Mouse (Mus musculus) lung, postnatal 36 days (tissue): ENCODE results near the gene Fibp.
A peak's percentile ranks its signal among the peaks of the same experiment; 100 is the strongest.

Experiments used
- DNase-seq: peaks from one replicate; pipeline ENCODE4 v3.0.0; 2022; ENCODE audit warnings: mixed read lengths

Fibp gene

DNA sequence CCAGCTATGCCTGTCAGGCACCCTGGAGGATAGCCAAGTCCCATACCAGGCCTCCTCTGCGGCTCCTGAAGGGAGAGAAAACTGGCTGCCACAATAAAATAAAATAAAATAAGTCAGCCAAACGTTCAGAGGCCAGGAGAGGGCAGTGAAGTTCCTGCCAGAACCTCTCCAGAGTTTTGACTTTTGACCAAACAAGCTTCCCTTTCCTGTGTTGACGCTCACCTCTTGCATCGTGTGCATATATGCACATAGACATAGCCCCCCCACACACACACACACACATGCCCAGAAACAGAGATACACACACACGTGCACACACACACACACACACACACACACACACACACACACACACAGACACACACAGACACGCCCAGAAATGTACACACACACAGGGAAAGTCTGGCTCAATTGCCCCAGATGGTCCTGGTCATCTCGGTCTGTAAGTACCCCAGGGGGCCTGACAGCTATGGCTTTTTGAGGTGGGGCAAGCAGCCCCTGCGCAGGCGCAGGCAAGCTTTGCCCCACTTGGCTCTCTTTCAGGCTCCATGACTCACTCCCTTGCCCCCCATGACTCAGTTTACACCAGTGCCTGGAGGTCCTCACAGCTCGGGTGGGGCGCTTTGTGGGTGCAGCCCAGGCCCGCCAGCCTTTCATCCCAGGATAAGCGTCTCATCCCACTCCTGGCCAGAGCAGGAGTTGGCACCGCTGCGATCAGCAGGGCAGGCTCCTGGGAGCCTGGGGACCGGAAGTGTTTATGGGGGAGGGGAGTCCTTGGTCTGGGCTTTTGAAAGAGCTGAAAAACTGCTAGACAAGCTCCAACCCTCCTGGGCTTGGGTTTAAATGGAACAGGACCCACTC lies 27.2 kb upstream of the Fibp start:
- peak; percentile 82 for DNase-seq

DNA sequence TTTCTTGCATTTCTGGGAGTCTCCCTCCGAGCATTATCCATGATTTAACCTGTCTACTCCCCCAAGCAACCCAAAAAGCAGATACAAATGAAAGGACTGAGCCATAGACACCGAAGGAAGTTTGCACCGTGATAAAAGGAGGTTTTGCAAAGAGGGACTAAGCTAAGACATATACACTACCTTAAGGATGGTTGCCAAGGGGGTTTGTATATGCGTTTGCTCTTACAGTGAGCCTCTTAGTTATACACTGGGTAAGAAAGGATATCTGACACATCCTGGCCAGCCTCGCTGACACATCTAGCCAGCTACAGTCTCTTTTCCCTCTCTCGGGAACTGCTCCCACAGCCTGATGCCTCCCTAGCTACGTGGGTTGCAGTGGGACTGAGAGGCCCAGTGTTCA lies 26.5 kb upstream of the Fibp start:
- DNase-seq: no peak

DNA sequence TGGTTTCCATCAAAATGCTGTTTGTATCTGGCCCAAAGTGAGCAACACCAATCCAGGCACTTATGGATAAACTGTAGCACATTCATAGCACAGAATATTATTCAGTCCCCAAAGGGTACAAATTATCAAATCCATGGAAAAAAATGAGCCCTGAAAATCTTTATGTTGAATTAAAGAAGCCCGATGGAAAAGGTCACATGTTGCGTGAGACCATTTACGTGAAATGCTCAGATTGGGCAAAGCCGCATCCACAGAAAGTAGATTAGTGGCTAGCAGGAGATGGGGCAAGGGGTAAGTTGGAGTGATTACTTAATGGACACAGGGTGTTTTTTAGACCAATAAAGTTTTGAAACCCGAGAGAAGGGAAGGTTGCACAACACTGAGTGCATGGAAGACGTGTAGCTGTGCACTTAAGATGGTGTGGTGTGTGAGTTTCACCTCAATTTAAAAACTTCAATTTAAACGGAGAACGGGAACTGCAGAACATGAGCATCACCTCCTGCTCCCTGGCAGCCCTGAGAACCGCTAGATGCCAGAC lies 16.0 kb upstream of the Fibp start:
- DNase-seq: peak; percentile 39

DNA sequence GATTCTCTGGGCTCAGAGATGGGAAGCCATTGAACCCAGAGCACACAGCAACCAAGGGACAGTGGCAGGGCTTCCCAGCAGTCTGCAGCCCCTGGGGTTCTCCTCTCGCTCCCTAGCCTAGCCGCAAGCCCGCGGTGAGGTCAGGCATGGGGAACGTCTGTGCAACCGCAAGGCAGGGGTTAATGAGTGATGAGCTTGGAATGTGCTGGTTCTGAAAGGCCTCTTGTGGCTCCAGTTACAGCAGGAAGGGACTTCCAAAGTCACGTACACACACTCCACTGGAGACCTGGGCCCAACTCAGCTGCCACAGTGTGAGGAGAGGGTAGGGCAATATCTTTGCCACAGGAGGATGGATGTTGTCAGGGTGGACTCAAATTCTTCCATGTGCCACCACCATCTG lies 15.5 kb upstream of the Fibp start:
- DNase-seq: no peak

DNA sequence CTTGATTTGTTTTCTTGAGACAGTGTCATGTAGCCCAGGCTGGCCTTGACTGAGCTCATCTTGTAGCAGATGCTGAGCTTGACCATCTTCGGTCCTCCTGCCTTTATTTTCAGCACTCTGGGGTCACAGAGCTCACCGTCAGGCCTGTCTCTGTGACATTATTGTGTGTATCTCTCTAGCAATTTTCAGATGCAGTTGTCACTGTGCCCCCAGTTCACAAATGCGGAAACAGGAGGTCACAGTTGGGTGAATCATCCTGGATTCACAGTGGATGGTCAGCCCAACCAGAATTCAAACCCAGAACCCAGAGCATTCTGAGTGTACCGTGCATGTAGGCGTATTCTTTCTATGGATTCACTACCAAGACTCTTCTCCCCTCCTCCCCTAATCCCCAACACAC lies 14.7 kb upstream of the Fibp start:
- DNase-seq: no peak

DNA sequence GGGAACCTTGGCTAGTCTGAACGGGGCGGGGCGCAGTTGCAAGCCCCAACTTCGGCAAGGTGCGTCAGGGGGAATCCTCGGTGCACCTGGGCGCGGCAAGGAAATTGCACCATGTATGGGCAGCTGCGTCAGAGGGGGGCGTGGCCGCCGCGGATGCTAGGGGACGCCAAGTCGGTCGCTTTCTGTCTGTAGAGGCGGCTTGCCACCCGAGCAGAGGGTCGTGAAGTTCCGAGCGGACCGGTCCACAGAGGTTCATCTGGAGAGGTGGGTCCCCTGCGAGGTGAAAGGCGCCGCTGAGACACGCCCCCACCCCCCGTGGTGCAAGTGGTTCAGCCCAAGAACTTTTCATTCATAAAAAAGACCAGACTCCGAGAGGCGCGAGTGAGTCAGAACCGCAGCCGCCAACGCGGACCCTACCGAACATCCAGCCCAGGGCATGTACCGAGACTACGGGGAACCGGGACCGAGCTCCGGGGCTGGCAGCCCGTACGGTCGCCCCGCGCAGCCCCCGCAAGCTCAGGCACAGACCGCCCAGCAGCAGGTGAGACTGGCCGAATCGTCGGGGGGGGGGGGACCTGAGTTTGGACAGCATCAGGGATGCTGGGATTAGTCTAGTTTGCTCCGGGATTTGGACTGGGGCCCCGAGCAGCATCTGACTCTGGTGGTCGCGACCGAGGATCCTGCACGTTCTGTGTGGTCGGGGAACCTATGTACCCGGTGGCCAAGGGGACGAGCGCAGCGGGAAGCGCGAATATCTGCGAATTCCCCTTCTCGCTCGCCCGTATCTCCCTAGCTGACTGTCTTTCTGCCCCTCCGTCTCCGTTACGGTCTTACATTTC lies 12.7 kb upstream of the Fibp start, which contains the start of gene Fosl1:
Gene Fosl1, plus strand, starts transcription at position 33 of the 839 bp plus-strand sequence.
- DNase-seq: peak; percentile 82

DNA sequence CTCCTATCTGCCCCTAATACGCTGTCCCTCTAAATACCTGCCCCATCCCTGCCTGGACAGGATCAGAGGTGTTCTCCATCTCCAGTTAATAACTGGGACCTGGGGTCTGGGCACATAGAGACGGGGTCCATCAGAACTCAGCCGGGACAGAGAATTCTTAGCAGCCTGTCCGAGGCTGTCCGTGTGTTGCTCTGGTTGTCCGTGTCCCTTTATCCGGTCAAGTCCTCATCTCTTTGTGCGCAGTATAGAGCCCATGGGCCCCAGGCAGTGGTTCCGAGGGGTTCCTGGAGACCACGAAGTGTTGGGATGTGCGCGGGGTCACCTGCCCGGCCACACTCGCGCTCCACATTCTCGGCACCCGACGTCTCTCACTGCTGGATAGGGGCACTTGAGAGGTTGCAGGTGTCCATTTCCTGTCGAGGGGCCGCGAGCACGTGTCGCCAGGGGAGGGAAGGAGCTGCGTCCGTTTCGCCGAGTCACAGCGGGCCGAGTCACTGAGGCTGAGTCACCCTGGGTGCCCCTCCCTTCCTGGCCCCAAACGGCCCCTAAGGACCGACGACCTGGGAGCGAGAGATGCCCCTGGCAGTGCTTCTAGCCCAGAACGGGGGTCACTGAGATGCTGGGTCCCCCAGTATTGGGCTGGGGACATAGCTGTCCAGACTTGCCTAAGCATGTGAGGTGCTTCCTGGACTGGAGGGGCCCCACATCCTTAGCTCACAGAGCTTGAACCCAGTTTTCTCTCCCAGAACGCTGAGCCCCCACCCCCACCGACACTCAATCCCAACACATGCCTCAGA lies 11.9 kb upstream of the Fibp start:
- DNase-seq: no peak

DNA sequence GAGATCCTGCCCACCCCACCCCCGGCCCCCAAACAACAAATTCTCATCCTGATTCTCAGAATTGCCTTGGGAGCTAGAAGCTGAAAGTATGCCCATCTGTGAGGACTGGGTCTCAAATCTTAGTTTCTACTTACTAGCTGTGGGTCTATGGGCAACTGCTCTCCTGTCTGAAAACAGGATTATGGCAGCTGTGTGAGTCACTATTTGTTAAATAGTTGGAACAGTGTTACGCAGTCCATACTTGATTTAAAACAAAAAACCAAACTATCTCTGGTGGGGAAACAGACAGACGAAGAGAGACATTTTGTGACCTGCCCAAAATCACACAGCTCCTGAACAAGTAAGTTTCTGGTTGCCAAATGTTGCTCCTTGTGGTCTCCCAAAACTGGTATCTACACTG lies 10.7 kb upstream of the Fibp start:
- no peak for DNase-seq

DNA sequence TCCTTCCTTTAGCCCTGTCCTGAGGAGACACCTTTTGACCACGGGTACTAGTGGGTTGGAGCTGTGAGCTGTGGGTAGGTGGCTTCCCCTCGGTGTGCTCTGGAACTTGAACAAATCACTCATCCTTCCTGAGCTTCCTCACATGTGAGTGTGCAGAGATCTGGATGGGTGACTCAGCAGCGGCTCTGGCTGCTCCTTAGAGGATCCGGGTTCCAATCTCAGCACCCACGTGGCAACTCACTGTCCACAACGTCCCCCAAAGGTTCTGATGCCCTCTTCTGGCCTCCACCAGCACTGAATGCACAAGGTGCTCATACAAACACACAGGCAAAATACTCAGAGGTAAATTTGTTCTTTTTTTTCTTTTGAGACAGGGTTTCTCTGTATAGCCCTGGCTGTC lies 8.6 kb upstream of the Fibp start:
- DNase-seq: no peak

DNA sequence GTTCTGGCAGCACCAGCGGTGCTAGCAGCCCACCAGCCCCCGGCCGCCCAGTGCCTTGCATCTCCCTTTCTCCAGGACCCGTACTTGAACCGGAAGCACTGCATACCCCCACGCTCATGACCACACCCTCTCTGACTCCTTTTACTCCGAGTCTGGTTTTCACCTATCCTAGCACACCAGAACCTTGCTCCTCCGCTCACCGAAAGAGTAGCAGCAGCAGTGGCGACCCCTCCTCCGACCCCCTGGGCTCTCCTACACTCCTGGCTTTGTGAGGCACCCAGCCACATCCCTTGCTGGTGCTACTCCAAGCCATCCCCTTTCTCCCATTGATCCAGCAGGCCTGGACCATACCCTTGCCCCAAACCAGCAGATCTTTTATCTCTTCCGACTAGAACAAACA lies 5.4 kb upstream of the Fibp start:
- DNase-seq: no peak

DNA sequence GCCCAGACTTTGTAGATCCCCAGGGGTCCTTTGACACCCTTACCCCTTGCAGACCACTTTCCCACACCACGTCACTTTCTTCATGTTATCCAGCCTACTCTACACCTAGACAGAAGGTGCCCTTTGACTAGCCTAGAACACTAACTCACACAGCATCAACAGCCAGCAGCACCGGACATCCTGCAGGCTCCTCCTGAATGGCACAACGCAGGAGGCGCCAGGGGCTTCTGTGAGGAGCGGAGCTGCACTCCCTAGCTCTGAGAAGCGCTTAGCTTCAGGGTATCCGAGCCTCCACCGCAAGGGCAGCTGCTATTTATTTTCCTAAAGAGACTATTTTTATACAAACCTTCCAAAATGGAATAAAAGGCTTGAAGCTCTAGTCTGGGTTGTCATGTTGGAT lies 4.8 kb upstream of the Fibp start:
- no peak for DNase-seq

DNA sequence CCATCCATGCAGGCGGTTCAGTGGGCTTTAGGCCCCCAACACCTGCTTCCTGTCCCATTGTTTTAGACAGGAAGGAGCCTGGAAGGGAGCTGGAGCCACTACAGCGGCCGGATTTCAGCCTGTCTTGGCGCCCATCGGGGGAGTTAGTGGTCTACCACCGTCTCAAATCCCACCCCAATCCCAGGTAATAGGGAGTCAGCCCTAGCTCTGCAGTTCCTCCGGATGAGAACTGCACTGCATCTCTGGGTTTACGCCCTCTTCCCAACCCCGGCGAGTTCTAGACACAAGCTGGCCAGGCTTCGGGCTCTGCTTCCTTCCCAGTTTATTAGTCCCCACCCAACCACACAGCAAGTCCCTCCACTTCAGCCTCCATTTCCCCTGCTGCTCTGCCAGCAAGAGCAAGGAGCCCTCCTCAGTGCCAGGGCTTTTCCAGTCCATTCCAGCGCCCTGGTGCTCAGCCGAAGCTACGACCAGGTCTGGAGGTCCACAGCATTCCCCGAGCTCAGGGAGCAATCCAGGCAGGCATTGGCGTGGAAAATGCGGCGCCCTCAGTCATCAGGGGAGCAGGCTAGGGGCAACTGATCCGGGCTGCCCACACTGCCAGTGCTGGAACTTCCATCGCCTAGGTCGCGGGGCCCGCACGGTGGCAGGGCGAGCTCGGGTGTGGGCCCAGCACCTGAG lies 4.0 kb upstream of the Fibp start:
- DNase-seq: peak; percentile 65

DNA sequence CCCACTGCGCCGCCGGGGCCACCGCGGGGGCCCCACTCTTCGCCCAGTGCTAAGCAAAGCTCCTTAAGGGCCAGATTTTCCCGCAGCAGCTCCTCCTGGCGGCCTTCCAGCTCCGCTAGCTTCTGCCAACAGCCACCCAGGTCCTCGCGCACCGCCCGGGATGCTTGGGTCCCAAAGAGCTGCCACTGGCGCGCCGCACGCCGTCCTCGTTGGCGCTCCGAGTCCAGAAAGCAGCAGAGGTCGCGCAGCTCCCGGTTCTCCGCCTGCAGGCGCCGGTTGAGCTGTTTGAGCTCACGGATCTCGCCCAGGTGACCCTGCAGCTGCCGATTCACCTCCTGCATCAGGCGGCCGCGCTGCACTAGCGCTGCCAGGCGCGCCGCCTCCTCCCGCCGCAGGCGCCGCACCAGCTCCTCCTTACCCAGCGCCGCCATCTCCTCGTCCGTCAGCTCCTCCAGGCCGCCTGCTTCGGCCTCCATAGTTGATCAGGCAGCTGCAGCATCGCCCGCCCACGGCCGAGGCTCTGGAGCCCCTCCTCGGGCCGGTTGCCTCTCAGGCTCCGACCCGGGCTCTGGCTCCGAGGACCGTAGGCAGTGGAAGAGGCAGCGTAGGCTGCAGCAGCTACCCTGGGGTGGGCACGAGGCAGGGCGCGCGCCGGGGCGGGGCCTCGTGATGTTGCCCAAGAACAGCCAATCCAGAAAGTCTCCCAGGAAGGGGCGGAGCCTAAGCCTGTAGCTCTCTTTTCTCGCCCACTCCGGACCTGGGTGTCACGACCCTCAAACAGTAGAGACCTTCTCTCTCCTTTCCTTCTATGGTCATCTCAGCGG lies 3.3 kb upstream of the Fibp start:
- peak; percentile 98 for DNase-seq

DNA sequence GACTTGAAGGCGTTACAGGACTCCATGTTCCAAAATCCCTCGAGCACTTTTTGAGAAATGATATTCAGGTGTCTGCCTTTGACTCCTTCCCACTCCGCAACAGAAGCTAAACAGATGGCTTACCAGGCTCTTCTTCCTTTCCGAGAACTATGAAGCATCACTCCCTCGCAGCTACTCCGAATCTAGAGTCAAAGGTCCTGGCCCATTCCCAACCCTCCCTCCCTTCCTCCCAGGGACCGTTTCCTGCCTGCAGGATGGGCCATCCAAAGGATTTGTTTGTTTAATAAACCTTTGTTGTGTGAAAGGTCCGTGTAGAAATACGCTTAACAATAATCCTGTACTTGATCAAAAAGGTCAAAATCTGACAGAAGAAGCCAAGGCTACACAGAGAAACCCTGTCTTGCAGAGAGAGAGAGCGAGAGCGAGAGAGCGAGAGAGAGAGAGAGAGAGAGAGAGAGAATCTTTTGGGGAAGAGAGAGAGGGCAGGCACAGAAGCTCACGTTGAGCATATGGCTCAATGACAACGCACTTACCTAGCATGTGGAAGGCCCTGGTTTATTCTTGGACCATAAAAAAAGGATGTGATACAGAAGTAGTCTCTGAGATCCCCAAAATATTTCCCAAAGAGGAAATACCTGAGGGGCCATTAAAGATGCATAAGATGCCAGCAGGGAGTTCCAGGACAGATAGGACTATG lies 2.5 kb upstream of the Fibp start, which contains the start of gene Ccdc85b:
Gene Ccdc85b, minus strand, starts transcription at position 149 of the 697 bp plus-strand sequence.
- DNase-seq: no peak

DNA sequence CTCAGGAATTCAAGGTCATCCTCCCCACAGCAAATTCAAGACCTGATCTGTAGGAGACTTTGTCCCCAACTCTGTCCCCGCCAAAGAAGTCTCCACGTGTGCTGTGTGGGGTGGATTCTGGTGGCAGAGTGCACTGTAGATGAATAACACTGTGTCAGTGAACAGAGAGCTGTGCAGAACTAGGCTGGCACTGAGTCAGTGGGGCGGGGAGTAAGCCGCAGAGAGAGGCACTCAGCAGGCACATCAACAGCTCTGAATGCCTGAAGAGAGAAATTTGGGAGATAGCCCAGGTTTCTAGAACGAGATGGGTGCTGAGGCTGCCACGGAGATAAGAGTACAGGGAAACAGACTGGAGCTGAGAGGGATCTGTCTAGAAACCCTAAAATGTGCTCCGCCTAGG lies 1.4 kb upstream of the Fibp start:
- no peak for DNase-seq

DNA sequence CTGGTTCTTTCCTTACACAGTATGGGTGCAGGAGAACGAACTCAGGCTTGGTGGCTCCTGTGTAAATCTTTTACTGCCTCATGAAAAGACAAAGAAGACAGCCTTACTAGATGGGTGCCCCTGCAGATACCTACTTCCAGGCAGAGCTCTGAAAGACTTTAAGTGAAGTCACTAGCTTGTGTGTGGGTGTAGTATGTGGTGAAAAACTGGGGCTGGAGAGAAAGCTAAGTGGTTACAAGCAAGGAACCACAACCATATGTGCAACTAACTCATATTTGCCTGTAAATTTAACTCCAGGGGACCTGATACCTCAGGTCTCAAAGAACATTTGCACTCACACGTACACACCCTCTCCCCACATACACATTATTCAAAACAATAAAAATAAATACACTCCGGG lies 519 bp upstream of the Fibp start:
- no peak for DNase-seq

DNA sequence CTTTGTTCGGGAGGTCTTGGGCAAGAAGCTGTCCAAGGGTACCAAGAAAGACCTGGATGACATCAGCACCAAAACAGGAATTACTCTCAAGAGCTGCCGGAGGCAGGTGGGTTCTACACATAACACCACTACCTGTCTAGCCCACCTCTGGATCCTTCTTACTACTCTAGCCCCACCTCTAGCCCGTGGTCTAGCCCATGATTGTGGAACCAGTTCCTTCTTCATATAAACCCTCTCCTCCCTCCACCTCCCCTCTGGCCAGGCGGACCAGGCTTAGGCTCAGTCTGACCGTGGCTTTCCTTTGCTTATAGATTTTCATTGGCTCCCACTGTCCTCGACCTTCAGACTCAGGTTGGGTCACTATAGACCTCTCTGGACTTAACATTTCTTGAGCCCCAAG lies 996 bp downstream of the Fibp start:
- no peak for DNase-seq

DNA sequence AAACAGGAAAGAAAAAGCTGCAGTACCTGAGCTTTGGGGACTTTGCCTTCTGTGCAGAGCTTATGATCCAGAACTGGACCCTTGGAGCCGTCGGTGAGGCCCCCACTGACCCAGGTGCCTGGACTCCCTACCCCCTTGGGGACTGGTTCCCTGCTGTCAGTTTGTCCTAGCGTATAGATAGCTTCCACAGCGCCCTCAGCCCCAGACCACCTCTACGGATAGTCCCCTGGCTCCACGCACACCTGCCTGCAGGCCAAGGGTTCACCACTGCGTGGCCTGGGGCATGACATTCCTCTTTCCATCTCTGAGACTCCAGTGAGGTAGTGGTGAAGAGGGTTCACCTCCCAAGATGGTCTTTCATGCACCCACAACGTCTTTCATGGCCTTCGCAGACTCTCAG lies 2.8 kb downstream of the Fibp start:
- no peak for DNase-seq

DNA sequence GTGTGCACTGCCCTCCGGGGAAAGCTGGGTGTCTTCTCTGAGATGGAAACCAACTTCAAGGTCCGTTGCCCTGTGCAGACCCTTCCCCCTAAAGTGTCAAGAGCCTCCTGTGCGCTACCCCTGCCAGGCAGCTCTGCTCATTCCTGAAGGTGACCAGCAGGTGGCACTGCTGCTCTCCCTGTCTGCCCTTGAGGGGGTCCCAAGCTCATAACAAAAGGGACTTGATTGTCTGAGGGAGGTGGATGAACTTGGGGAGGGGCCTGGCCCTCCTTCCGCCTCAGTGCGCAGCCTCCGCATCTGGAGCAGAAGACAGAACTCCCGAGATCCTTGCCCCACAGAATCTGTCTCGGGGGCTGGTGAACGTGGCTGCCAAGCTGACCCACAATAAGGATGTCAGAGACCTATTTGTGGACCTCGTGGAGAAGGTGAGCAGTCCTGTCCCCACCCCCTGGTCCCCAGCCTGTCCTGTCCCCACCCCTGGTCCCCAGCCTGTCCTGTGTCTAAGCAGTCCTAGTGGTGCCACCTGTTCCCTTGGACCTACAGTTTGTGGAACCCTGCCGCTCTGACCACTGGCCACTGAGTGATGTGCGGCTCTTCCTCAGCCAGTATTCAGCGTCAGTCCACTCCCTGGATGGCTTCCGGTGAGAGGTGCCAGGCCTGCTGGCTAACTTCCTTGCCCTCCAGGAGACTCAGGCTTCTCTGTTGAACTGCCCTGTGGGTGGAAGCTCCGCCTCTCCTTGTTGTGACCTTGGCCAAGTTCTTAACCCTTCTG lies 3.6 kb downstream of the Fibp start:
- peak; percentile 74 for DNase-seq

DNA sequence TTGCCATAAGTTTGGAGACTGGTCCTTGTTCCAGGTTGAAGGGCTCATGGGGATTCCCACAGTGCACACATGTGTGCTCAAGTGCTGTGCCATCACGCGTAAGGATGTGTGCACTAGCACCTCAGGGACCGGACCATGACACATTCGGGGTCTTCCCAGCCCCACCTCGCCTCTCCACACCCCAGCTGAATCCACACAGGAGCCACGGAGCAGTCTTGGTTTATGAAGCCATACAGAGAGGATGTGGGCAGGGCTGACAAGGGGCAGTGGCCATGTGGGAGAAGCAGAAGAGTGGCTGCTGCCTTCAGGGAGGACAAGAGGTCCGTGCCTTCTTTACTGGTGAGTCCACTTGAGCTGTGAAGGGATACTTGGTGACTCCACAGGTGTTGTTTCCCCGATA lies 4.6 kb downstream of the Fibp start:
- DNase-seq: no peak
